Mouse (Mus musculus): ENCODE measurements at regions not wholly inside any gene's neighbourhood (a gene's known extent, or its start where the extent isn't known, plus 50 kb on each side); places are given as distances from the start of the nearest gene placed in this dataset.

DNA sequence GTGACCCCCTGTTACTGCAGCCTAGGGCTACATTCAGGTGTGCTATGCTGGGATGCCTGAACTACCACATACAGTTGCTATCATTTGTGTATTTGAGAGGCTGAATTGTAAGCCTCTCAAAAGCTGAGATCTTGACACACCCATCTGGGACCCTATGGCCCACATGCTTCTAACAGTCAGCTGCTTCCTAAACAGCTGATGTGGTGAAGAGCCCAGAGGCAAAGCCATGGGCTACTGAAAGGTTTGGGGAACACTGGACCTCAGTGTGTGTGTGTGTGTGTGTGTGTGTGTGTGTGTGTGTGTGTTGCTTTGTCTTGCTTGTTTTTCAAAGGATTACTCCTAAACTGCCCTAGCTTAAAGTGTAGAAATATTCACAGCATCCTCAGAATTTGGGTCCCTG lies 75.0 kb downstream of the Lbh start:
- intact Hi-C loops (cut with DNase I) = no loop called here
- DNase-seq = no peak

DNA sequence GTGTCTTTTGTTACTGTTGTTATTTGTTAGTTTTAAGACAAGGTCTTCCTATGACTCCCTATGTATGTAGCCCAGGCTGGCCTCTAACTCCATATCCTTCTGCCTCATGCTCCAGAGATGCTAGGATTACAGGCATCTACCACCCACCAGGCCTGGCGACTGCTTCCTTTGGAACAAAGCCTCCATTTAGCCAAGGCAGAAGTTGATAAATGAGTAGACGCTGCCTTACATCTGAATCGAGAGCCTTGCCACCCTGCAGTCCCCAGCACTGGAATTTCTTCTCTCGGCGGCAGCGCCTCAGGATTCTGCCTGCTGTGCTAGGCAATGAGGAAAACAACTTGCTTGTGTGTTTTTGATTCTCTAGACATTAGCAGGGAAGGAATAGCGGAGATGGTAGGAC lies 75.5 kb downstream of the Lbh start:
- intact Hi-C loops (cut with DNase I) = no loop called here

DNA sequence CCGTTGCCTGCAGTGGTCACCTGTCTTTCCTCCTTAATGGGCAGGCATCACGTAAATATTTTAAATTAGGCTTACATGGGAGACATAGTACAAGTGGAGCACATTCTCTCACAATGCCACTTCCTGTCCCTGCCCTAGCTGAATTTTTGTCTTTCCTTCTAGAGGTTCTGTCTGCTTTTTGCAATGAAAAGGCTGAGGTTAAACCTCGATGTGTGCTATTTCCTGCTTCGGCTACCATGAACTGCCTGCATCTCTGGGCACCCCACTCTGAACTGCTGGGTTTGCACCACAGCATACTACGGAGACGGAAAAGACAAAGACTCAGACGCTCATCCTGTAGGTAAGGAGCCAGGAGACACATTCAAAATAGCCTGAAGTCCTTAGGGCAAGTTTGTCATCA lies 78.4 kb downstream of the Lbh start:
- no peak for DNase-seq
- intact Hi-C loops (cut with DNase I) = no loop called here

More for the DNA sequence above, 75.5 kb downstream of the Lbh start:
- DNase-seq = no peak

DNA sequence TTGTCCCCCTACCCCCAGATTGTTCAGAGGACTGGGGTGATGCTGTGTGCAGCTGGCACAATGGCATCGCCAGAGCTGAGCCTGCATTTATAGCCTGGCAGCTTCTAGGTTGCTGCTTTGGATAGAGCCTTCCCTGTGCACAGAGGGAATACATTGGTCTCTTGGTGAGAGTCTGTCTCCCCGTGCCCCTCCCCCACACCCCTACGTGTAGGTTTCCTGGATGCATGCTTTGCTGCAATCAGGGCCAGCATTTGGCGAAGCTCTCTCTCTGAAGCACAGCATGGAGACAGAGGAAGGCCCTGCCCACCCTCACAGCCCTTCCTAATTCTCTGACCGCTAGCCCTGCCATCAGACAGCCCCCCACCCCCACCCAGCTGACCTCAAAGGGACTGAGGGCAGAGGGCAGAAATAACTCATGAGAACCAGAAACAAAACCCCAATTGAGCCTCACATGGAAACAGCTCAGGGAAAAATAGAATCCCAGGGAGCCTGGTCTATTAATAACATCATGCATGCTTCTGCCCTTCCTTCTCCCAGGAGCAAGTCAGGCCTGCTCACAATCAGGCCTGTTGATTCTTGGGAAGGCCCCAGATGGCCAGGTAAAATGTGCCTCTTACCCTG lies 79.3 kb downstream of the Lbh start:
- no peak for DNase-seq
- intact Hi-C loops (cut with DNase I) = no loop called here

DNA sequence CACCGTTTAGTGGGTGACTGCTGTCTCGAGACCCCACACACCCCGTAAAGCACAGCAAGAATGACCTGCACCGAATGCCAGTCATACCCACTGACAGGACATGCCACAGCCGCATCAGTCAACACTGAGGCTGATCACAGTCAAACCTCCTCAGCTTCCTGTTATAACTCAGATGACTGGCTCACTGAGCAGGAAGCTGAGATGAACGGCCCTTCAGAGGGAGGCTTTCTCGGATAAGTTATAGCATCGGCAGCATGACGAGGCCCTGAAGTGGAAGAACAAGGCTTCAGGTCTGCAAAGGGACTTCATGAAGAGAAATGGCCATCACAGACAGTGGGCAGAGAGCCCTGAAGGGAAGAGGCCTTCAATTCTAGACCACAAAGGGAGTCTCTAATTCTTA lies 87.0 kb downstream of the Lbh start:
- no peak for DNase-seq
- intact Hi-C loops (cut with DNase I) = no loop called here

DNA sequence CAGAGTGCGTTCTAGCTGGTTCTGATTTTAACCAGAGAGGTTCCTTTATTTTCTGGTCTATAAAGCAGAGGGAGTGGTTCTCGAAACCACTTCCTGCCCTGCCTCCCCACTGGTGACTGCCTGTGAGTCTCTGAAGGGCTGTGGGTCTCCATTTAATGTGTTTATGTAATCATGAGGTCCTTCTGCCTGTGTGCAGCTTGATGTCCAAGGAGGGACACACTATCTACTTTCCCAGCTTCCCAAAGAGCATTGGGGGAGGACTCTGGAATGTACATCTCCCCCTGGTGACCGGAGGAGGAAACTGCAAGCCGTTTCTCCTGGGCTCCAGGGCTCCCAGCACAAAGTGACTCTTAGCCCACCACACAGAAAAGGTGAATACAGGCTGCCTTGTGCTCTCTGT lies 90.8 kb downstream of the Lbh start:
- intact Hi-C loops (cut with DNase I) = loop anchor here (1.0 to 2.0 kb wide), 2 partner anchors 90 to 119 kb away; partner anchors contain the start of gene Lbh
- peak; percentile 64 to 73 for DNase-seq

DNA sequence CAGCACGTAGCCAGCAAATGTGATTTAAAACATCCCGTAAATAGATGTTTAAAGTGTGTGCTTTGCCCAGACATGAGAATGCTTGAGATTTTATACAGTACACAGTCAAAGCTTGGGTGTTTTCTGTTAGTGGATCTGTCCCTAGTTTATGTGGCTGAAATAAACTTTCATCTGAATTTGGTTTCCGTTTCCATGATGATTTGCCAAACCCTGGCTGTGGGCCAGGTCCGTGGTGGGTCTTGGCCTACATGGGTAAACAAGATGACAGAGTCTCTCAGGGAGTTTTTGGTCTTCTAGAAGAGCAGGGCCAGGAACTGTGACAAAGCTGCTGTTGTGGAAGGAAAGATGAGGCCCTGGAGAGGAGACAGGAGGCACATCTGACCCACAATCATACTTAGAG lies 91.9 kb downstream of the Lbh start:
- DNase-seq = peak; percentile 57
- intact Hi-C loops (cut with DNase I) = loop anchor here (1.0 to 10.0 kb wide), 3 partner anchors 91 to 285 kb away; partner anchors contain the start of gene Lbh

DNA sequence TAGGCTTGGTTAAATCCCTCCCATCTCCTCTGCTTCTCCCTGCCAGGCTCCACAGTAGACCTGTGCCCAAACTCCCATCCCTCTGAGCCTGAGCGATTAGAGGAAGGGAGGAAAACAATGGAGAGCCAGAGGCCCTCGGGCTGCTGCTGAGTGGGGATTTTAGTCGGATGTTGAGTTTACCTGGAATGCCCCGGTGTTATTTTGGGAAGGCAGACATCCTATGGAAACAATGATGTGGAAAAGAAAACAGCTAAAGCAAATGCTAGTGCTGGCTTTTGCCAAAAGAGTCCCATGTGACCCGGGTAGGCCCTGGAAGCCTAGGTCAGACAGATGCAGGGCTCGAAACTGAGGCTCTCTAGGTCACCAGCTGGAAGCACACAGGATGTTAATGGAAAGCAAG lies 94.3 kb downstream of the Lbh start:
- DNase-seq = peak in 1 of 2 experiments; percentile 14
- intact Hi-C loops (cut with DNase I) = loop anchor here (10.0 kb wide), 1 partner anchor 282 kb away; no protein-coding TSS in a partner anchor

DNA sequence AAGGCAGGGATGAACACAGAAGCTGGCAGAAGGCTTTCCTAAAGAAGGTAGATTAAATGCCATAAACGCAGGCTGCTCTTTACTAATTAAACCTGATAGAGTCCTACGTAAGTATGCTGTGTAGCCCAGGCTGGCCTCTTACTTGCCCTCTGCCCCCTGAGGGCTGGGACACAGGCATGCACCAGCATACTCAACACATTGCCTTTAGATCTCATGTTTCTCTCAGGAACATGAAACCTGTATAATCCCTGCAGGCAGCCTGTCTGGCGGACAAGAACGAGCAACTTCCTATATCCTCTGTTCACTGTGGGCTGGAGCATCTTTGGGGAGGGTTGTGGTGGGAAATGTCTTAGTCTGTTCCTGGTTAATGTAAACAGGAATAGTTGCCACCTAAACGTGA lies 94.8 kb upstream of the Lclat1 start:
- intact Hi-C loops (cut with DNase I) = loop anchor here (10.0 kb wide), 1 partner anchor 282 kb away; no protein-coding TSS in a partner anchor
- no peak for DNase-seq

DNA sequence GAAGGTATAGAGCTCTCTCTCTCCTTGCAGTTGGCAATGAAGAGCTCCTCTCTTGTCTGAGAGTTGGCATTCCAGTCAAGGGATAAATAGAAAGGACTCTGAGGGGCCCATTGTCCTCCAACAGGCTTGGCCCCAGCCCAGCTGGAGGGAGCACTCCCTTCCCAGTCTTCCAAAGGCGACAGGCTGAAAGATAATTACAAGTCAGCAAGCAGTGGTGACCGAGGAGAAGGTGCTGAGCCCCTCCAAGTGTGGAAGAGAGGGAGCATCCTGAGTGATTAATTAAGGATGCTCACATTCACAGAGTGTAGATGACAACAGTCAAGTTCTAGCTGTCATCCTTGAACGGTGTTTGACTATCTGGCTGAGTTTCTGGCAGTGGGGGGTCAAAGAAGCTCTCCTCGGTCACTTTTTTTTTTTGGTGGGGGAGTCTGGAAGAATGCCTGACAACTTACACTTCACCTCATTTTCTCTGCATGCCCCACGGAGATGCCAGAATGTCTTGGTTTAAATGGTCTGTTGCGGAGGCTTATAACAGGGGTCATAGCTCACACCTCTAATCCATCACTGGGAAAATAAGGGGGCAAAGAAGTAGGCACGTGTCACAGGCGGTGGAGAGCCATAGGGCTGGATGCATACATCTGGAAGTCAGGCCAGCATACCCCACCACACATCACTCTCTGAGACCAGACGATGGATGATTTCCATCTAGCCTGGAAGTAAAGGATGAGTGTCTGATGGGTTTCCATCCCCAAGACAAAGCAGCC lies 93.5 kb upstream of the Lclat1 start:
- DNase-seq = peak in 1 of 2 experiments; percentile 20
- intact Hi-C loops (cut with DNase I) = loop anchor here (10.0 kb wide), 1 partner anchor 281 kb away; no protein-coding TSS in a partner anchor

DNA sequence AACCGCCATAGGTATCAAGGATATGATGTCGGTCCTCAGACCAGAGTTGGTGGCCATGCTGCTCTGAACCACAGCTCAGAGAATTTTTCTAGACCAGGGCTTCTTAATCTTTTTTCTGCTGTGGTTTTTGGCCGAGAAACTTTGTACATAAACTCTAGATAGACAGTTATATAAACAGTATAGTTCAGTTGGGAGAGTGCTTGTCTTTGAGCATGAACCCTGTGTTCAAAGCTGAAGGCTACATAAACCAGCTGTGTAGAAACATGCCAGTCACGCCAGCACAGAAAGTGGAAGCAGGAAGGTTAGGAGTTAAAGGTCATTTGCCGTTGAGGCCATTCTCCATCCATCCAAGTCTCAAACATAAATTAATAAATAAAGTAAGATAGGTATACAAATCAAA lies 90.6 kb upstream of the Lclat1 start:
- intact Hi-C loops (cut with DNase I) = loop anchor here (10.0 kb wide), 1 partner anchor 278 kb away; no protein-coding TSS in a partner anchor
- no peak for DNase-seq

DNA sequence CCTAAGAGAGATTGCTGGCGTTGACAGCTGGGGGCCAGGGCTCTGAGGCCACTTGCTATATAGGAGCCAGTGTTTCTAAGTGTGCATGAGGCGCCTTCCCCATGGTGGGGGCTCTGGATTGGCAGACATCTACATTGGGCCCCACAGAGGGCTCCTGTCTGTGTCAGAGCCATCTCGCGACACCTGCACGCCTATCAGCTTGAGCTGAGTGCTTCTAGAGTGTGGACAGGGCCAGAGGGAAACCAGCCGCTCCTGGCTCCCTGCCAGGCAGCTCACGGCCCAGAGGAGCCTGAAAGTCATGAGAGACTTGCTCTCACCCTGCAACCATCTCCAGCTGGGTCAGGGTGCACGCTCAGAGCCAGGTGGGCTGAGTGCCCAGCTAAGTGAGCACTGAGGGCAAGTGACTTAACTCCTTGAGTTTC lies 85.1 kb upstream of the Lclat1 start:
- DNase-seq = peak; percentile 84
- intact Hi-C loops (cut with DNase I) = loop anchor here (1.0 to 5.0 kb wide), 2 partner anchors 46 to 200 kb away; no protein-coding TSS in a partner anchor

DNA sequence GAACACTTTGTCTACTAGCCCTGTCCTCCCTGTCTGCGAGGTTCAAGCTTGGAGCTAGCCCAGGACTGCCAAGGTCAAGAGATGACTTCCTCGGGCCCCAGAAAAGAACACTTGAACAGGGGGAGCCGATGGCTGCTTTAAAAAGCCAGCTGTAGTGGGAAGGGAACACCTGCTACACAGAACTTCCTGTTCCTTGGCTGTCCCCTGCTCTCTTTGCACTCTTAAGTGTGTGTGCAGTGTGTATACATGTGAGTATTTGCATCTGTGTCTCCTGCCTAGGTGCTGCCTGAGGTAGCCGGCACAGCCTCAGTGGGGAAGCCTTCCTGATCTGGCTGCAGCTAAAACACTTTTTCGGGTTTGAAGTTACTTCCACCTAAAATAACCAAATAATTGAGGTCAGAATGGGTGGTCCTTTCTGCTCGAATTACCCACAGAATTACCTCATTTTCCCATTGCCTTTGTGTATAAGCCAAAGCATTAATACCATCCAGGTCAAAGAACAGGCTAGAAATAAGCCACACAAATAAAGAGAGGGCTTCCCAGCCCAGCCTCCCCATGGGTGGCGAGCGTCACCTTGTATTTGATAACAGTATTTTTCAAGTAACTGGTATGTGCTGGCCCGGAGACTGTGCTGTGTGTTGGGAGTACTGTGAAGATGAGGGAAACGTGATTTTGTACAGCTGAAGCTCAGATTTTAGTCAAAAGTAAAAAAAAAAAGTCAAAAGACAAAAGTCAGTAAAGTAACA lies 84.2 kb upstream of the Lclat1 start:
- DNase-seq = peak in 1 of 2 experiments; percentile 37
- intact Hi-C loops (cut with DNase I) = loop anchor here (5.0 kb wide), 1 partner anchor 199 kb away; no protein-coding TSS in a partner anchor

DNA sequence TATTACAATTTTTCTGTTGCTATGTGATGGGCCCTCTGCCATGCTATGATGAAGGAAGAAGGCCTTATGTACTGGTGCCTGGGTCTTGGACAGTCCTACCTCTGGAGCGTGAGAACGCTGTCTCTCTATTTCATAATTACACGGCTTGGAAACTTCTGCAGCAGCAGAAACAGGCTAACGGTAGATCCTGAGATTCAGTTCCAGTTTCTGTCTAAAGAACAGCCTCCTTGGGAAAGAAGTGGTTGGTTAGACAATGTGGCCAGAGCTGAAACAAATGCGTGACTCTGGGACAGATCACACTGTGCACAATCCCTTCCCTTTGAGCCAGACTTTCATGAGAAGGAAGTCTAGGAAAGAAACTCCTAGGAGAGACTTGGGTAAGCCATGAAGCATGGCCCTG lies 80.7 kb upstream of the Lclat1 start:
- no peak for DNase-seq
- intact Hi-C loops (cut with DNase I) = loop anchor here (2.0 kb wide), 1 partner anchor 44 kb away; no protein-coding TSS in a partner anchor

DNA sequence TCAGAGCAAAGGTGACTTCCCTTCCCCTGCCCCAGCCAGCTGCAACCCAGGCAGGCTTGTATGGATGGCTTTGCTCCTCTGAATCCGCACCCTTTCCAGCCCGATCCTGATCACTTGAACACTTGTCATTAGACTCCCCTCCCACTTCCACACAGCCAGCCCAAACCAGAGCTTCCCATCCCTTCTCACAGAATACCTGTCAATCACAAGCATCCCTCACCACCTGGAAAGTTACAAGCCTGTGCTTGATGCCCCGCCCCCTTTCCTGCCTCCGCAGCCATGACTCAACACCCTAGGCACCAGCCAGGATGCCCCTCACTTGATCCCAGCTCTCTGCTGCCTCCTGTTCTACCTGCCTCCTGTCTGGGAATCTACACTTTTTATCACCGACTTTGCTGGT lies 76.0 kb upstream of the Lclat1 start:
- no peak for DNase-seq
- intact Hi-C loops (cut with DNase I) = no loop called here

DNA sequence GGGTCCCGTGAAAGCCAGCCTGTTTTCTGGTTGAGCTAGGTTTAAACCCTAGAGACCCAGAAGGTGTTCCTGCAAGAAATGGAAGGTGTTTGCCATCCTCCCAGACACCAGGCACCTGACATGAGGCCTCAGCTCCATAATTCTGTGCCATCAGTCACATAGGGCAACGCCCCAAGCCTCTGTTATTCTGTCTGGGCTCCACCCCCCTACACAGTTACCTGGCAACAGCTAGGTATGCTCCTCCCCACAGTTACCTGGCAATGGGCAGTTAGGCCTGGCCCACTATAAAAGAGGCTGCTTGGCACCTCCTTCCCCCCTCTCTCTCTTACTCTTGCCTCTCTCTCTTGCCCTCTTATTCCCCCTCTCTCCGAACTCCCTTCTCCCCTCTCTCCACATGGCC lies 75.5 kb upstream of the Lclat1 start:
- intact Hi-C loops (cut with DNase I) = no loop called here
- DNase-seq = no peak

DNA sequence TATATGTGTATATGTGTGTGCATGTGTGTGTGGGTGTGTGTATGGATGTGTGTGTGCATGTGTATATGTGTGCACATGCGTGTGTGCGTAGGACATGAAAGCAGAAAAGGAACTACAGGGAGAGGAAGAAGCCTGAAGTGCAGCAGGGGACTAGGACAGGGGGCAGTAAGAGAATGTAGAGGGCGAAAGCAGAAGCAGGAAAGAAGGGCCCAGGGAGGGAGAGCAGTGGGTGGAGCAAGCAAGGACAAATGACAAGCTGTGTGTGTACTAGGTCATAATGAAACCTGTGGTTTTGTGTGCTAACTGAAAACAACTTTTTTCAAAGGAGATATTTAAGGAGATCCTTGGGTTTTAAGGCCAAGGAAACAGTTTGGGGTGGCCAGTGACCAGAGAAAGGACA lies 73.4 kb upstream of the Lclat1 start:
- DNase-seq = peak in 1 of 2 experiments; percentile 22
- intact Hi-C loops (cut with DNase I) = no loop called here

DNA sequence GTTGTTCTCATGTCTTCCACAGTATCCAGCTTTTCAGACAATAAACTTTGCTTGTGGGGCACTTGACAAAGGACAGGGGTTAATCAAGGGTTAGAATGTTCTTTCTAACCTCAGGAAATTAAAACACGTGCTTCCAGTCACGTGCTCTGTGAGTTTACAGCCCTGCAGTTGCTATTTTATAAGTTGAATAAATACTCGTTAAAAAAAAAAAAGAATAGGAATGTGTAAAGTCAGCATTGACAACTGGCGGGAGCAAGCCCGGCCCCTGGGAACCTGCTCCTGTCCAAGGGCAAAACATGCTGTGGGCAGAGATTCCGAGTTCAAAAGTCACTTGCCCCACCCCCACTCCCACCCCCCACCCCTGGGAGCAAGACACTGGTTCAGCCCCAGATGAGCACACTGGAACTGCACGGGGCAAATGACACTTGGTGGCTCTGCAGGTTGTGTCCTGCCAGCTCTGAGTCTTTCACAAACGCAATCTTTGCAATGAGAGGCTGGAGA lies 72.8 kb upstream of the Lclat1 start:
- no peak for DNase-seq
- intact Hi-C loops (cut with DNase I) = no loop called here

DNA sequence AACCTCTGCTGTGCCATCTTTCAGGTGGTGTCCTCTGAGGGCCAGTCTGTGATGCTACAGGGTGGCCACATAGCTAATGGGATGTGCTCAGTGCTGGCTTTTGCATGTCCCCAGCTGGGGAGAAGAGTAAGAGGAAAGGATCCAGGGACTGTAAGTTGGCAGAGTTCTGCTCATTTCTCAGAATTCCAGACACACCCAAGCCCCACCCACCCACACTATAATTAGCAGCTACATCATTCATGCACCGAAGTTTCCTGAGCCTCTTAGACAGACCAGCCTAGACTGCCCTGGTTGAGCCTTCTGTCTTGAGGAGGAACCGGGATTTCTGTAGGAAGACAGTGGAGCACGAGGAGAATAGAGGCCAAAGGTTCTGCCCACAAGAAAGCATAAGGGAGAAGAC lies 70.9 kb upstream of the Lclat1 start:
- no peak for DNase-seq

DNA sequence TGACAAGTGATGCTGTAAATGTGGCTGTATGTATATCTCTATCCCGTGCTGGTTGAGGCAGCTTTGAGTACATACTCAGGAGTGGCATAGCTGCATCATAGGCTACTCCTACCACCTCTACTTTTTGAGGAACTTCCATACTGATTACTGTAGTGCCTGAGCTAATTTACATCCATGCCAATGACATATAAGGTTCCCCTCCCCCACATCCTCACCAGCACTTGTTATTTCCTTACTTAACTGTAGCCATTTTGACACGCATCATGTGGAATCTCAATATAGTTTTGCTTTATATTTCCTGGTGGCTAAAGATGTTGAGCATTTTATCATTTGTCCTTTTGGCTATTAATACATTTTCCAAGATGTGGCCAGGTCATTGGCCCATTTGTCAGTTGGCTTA lies 69.2 kb upstream of the Lclat1 start:
- intact Hi-C loops (cut with DNase I) = no loop called here

More for the DNA sequence above, 70.9 kb upstream of the Lclat1 start:
- intact Hi-C loops (cut with DNase I) = no loop called here

More for the DNA sequence above, 69.2 kb upstream of the Lclat1 start:
- no peak for DNase-seq

Data from heart, postnatal 36 days (tissue).